Mouse (Mus musculus) T-cell, adult 2 months (primary cell): ENCODE measurements around the gene Synpr.

Experiments
- DNase-seq: peaks from one replicate; pipeline ENCODE4 v3.0.0; 2022; ENCODE audit warnings: low spot score

Gene Synpr

DNA sequence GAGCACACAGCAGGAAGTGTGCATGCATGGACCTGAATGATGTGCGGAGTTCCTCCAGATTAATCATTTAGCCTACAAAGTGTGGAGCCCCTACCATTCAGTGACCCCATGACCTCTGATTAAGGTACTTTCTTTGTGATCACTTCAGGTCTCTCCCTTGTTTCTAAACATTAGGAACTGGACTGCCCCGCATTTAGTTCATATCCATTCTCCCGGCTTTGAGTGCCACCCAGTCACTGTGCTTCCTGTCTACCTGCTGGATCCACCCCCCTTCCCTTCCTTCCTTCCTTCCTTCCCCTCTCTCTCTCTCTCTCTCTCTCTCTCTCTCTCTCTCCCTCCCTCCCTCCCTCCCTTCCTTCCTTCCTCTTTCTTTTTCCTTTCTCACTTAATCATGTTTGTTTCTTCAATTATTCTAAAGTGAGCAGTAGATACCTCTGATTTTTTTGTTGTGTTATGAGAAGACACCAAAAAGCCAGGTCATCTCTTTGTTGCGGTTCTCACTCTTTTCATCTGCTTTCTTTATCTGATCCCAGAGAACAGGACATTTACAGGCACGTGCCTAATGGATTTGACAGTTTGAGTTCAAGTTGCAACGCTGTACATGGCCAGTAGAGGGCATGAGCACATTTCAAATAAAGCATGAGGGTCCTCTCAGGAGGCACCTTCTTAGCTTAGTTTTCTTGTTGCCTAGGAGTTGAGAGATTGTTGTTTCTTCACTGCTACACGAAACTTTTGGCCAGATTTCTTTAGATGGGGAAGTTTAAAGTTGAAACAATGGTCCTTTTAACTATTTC is 71.2 kb downstream of the Synpr start:
- no peak for DNase-seq

DNA sequence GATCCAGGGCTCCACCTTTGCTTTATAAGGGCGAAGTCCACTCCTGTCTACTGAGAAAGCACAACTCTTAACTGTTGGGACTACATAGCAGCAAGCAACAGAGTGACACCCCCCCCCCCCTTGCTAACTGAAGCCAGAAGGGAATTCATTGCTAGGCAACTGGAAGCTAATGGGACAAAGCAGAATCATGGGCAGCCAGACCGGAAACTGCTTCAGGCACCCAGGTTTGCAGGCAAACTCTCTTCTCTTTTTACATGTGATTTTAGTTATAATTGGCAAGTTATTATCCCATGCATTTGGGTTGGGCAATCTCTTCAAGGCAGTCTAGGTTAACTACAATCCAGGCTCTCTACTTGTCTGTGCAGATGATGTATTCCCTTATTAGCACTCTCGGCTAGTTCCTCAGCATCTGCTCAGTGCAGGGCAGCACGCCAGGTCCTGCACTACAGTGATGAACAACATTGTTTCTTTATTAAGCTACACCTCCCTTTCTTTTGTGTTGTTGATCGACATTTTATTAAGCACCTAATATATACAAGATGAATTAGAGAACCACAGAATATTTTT is 72.6 kb downstream of the Synpr start:
- DNase-seq, result no peak

DNA sequence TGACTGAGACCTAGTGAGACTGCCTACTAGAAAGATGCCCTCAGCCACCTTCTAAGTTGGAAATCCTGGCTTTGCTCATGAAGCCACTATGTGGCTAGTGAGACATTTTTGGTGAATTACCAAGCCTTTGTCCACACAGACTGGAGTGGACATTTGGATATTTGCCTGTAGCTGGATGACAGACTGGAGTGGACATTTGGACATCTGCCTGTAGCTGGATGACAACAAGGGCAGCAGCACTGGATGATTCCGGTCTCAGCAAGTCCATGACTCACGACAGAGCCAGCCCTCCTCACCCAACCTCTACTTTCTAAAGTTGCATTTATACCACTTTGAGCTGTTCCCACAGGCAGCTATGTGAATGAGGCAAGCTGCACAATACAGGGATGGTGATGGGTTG is 73.5 kb downstream of the Synpr start:
- no peak for DNase-seq

DNA sequence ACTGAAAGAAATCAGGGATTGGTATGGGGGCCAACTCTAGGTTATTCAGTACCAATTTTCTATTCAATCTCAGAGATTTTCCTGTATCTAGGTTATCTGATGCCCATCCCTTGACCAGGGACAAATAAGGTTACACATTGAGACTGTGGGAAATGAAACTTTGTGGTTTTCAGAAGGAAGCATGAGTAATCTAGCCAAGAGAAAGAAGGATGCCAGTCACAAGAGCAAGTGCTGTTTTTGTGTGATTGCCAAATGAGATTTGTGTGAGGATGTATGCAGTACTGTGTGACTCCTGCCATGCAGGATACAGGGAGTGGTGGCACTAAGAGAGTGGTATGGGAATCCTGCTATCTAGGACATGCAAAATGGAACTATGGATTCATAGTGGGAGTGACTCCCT is 76.6 kb downstream of the Synpr start:
- DNase-seq, result no peak

DNA sequence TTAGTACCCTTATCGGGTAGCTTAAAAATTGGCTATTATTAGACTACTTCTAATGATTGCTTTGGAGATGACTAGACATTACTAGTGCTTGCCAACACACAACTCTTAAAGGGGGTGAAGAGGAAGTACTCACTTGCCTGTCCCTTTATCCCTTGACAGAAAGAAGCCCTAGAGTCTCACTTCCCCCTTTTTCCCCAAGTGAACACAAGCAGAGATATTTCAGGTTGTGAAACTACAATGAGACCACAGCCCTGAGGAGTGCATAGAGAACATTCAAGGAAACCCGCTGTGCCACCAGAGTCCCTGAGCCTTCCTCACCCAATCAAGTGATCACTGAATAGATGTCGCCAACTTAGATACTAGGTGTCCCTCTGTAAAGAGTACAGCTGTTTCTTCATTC is 77.1 kb downstream of the Synpr start:
- no peak for DNase-seq

DNA sequence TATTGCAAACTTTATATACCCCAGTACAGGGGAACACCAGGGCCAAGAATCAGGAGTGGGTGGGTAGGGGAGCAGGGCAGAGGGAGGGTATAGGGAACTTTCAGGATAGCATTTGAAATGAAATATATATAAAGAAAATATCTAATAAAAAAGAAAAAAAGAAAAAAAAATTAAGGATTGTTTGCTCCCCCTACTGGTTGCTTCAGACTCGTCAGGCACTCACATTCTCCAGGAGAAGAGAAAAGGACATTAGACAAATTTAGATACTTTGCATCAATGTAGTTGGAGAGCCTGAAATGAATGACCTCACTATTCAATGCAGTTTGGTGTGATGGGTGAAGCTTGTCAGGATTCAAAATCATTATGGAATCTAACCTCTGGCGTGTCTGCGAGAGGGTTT is 83.7 kb downstream of the Synpr start:
- DNase-seq, result no peak

DNA sequence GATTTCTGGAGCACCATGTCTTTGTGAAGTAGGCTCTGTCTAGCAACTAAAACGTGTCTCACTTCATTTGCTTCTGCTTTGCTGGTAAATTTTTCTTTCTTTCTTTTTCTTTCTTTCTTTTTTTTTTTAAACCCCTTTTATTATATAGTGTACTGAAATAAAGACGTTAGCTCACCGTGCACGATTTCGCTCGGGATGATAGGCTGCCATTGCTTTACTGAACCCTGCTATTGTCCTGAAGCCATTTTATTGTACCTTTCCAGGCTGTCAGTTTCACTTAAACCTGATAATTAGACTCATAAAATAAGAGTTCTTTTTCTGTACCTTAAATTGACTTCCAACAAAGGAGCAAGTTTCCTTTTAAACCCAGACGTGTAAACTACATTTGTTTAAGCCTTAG is 104.5 kb downstream of the Synpr start:
- no peak for DNase-seq

DNA sequence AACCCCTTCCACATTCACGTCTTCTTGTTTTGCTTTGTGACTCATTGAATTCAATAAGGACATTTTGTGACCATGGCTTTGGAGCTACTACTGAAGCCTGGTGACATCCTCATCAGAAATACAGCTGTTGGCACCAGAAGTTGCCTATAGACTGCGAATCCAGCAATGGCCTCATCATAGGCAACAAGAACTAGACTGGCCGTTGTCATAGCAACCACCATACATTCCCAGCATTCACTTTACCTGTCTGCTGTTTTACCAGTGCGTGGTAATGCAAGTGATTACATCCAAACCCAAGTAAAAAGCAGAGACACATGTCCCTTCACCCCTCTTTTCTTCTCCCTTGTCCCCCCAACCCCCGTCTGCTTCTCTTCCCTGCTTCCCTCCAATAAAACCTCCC is 105.4 kb downstream of the Synpr start:
- no peak for DNase-seq

DNA sequence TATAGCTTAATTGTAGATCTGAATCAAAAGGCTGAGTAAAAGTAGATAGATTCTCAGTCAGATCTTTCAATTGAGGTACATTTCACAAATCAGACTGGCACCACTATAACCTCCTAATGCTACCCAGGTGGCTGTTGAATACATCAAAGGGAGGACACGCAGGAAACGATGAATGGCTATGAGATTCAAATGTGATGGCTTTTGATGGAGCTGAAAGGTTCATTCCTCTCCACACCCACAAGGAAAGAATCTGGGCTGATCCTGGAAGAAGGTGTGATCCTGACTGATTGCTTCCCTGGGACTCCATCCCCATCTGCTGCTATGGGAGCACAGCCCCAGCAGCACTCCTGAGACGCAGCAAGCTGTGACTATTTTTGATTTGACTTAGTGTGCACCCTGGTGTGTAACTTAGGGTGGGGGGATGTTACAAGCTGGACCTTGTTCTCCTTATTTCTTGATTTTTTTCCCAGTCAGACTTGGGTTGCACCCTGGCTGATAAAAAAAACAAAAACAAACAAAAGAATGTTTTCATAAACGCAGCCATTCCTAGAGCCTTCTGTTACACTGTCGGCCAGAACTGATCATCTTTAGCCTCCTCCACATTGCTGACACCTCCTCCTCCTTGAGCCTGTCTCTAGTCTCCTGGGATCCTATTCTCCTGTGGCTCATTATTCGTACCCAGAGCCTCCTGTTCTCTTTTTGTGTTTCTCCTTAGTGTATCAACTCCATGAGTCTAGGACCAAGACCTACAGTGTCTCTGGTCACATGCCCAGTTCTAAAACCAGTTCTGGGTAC is 114.8 kb downstream of the Synpr start:
- no peak for DNase-seq

DNA sequence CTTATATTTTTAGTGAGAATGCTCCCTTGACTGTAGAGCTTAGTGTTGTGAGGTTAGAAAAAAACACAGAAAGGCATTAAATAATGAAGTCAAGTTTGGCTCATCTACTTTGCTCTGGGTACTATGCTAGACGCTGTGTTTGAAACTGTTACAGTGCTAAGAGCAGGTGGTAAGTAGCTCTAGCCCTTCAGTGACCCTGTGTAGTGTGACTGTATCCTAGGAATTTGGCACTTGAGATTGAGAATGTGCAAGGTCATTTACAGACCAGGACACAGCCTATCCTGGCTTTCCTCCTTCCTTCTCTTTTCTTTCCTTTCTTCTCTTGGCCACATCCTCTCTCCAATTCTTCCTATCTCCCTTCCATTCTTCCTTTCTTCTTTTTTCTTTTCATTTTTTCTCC is 127.1 kb downstream of the Synpr start:
- no peak for DNase-seq

DNA sequence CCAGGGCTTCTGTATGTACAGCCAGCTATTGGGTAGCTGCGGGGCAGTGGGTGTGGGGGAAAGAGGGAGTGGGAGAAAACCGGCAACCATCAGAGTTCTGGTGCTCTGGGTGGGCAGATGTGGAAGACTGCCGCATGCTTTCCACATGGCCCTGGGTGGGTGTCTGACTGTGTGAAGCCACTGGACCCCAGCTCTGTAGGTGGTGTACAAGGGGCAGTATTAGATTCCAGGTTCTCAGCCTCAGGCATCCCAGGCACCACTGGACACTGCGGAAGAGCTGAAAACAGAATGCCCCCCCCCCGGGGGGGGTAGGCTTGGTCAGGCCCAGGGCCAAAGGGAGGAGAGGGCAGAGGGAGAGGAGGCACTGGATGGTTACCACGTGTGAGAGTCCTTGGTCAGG is 156.1 kb downstream of the Synpr start:
- DNase-seq, result no peak

DNA sequence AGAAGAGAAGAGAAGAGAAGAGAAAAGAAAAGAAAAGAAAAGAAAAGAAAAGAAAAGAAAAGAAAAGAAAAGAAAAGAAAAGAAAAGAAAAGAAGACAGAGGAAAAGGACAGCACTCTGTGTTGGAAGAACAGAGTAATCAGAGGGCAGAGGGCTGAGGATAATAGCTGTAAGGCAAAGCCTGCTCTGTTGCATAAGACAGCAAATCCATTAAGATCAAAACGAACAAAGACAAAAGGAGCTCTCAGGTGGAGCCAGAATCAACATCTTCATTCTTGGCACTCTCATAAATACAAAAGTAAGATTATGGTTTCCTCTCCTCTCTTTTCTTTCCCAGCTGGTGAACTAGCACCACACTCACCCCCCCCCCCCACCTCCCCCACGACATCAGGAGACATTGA is 160.3 kb downstream of the Synpr start:
- DNase-seq, result no peak

DNA sequence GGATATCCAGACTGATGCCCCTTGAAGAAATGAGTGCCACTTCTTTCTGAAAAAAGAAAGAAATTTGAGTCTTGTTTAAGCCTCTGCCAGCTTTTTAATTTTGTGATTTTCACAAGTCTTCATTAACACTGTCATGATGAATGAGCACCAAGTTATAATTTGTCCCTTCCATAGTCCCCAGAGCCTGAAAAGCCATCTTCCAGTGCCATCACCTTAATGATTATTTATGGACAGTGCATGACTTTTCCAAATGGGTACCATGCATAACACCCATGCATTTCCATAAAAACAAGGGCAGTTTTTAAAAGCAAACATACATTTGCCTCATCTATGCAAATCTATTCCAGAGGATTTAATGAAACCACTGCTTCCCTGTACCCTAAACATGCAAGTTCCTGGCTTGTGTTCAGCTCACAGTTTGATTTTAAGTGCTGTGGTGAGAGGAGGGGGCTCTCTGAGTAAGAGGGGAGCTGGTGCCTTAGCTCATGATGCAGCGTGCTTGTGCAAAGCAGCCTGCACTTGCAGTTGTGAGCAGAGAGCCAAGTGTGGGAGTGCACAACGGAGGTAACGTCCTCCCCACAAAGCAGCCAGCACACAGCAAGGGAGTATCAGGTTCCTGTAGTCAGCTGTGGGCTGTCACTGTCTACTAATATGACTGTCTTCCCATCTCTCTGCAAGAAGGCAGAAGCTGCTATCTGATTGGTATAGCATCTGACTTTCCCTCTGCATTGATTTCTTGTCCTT is 169.1 kb downstream of the Synpr start:
- no peak for DNase-seq

DNA sequence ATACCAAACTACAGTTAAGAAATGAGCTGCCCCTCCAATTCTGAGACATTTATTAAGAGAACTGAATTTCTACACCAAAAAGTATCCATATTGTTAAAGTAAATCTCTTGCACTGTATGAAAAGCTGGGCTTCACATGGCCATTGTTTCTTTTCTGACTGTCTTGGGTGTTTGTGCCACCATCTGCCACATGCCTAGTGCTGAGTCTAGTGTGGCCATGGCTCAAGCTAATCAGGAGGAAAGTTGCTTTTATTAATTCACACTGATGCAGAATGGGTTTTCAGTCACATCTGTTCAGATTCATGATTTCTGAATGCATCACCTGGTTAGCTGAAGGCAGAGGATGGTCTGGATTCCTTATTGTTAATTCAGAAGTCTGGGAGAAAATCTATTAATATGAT is 170.4 kb downstream of the Synpr start:
- no peak for DNase-seq

DNA sequence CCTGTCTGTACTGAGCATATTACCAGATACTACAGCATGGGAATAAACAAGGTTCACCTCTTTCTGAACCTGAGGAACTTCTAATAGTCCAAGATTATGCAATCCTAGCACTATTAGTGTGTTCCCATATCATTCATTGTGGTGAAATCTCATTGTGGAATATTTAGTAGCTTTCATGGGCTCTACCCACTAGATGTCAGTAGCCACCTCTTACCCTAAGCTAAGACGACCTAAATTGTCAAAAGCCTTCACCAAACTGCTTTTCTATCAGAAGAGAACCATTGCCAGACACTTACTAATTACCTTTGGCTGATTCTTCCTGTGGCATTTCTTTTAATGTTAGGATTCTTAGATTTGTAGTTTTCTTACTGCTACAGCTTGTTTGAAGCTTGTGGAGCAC is 174.8 kb downstream of the Synpr start:
- no peak for DNase-seq

DNA sequence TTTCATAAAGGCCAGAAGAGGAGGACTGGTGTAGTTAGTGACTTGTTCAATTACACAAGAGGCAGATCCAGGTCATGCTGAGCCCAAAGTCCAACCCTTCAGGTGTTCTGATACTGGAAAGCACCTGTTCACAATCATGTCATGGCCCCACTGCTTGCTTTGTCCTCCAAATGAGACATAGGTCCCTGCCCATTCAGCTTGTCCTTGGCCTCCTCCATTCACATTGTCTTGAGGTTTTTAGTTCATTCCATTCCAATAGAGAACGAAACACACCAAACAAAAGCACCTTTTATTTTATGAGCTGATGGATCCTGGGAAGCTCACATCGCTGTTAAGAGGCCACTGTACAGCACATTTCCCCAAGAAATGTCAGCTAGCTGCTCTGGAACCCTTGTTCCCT is 184.6 kb downstream of the Synpr start:
- no peak for DNase-seq

DNA sequence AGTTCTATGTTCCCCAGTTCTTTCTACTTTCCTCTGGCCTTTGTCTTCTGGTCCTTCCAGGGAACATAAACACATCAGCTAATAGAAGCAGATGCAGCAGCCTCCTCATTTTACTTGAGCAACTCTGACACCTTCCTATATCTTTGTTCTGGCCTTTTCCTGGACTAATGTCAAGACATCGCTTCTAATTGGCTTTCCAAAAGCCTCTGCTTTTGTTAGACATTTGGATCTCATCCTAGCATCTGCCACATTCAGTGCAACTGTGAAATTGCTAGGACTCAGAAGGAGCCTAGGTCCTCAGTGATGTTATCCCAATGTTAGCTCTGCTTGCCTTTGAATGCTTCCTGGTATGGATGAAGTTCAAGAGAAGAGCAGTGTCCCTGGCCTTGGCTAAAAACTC is 193.2 kb downstream of the Synpr start:
- DNase-seq, result no peak

DNA sequence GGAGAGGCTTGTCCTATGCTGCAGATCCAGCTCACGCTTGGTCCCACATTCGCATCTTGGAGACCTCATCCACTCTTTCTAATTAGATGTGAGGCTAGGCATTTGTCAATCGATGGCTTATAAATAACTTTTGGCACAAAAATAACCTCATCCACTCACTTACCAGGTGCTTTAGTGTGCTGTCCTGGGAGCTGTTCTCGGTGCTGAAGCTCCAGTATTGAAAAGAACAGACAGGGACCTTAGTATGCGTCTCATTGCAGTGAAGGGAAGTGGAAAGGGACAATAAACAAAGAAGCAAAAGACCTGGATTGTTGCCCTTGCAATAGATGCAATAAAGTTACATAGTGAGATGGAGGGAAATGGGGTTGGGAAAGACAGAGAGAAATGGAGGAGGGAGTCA is 220.8 kb downstream of the Synpr start:
- DNase-seq, result no peak

DNA sequence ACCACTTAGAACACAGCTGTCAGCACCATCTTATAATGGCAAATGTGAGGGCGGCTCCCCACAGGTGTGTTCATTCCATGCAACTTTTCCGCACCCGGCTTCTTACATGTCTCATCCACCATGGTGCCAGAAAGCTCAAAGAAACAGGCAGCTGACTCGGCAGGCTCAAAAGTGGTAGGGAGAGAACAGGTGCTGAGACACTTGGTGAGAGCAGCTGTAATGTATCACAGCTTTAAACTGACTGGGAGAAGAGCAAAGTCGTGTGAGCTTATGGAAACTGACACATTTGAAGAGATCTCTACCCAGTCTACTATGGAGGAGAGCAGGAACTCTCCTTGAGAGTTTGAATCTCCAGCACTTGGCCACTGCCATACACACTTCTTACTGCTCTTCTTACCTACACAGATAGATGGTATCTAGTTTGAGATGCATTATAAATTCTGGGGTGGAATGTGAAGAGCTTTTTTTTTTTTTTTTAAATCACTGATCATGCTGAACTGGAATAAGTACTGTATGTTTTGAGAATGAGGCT is 234.1 kb downstream of the Synpr start:
- no peak for DNase-seq

DNA sequence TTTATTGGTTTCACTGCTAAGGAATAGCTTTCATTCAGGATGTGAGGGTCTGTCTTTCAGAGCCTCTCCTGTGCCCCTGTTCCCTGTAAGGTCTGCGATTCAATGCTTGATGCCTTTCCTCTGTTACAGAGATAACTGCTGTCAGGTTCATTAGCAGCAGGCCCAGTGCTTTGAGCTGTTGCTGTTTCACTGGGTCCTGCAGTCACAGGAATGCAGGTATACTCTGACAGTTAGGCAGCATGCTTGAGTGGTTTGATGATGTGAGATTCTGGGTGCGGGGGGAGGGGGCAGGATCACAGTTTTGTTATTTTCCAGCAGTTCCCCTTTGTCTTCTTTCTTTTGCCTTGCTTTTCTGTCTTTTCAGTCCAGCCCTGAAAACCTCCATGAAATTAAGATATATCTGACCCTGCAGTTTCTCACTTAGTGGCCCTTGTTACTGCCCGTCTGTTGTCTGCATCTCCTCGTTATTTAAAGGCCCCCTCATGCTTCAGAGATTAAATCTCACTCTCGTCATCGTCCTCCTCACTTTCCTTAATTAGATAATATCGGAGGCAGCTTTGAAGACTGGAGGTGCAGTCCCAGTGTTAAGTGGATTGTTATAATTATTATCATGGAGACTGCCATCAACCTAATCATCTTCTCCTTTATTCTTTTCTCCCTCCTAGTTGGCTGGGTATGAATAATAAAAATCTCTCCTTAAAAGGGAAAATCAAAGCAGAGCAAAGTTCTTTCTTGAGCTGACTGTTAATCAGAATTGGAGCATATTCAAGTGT is 234.8 kb downstream of the Synpr start:
- DNase-seq, result no peak

DNA sequence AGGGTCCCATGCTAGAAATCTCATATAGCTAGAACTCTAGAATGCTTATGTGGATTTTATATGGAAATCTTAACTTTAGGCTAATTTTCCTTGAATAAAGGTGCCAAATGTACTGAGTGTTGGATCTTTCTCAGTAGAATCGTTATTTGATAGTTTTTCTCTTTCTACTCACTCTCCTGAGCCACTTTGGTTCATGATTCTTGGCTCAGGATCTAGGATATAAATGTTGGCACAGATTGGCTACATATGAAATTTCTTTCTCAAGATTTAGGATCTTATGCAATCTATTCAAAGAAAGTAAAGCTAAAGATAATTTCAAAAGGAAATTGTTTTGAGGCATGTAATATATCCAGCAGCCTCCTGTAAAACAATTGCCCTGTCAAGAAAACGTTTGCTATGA is 263.2 kb downstream of the Synpr start:
- no peak for DNase-seq

DNA sequence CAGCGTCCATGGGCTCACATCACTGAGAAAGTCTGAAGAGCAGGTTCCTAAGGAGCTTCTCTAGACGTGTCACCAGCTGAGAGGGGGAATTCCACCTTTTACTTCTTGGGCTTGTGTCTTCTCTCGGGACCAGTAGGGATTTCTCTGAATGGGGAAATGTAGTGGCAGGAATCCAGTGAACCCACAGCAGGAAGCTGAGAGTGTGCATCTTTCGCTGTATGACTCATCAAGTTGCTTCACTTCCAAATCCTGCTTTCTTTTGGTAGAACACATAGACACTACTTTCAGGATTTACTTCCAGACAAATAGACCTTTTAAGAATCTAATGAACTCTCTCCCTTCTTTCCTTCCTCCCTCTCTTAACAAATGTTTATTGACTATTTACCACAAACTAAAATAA is 266.6 kb downstream of the Synpr start:
- DNase-seq, result no peak
